Mouse (Mus musculus): Measurements from ENCODE around the gene Kifc5b.

The Kifc5b gene

DNA sequence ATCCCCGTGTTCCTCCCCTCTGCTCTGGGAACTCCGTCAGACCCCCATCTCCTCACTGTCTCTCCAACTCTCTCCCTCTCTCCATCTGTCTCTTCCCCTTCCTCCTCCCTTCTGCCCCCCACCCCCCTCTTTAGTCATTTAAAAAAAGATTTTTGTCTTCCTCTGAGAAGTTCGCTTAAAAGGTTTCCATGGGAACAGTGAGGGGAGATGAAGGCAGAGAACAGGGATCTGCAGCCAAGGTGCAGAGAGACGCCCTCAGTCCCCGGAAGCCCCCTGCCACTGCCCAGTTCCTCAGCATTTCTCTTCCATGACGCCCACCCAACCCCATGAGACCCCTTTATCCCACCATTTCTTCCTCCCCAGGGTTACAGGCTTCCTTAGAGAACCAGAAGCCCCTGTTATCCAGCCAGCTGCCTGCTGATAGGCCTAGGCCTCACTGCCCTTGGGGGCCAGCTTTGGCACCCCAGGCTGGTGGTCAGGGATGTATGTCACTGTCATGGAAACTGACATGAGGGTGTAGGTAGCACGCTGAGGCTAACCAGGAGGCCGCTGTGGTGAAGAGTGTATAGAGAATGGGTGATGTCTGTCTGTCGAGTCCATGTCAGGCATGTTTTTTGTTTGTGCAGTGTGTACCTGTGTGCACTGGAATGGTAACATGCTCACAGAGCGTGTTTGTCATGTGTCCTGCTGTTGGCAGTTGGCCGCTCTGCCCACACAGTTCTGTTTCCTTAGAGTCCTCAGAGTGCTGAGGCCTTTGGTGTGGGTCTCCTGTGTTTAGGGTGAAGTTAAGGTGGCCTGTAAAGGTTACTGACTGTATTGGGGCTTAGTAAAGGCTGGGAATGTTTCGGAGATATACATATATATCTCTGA lies 30.6 kb downstream of the Kifc5b start:
- DNase-seq (ENCODE audit: low read depth), result no peak

DNA sequence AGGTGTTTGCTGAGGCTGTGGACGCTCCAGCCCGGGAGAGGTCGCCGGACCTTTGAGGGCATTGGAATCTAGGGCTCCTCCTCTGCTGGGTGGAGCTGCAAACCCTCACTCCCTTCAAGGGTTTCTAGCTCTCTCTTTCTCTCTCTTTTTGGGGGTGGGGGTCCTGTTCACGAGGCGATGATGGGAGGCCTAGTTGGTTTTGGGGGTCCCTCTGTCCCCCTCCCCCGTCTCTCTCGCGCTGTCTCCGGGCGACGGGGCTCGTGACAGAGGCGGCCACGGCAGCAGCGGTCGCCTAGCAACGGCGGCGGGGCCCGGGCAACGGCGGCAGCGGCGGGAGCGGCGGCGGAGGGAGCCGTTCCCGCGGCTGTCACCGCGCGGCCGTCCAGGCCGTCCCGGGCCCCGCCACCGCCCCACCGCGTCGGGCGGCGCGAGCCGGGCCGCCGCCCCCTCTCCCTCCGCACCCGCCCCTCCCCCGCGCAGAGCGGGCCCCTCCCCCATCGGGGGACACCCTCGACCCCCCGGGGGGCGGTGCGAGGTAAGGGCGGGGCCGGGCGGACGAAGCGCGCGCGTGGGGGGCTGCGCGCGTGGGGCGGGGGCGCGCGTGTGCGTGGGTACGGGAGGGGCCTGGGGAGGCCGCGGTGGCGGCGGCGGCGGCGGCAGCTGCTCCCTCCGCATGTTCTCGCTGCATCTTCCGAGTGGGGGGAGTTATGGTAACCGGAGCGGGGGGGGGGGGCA lies 31.6 kb downstream of the Kifc5b start:
- peak; percentile 53 for DNase-seq (ENCODE audit: low read depth)

DNA sequence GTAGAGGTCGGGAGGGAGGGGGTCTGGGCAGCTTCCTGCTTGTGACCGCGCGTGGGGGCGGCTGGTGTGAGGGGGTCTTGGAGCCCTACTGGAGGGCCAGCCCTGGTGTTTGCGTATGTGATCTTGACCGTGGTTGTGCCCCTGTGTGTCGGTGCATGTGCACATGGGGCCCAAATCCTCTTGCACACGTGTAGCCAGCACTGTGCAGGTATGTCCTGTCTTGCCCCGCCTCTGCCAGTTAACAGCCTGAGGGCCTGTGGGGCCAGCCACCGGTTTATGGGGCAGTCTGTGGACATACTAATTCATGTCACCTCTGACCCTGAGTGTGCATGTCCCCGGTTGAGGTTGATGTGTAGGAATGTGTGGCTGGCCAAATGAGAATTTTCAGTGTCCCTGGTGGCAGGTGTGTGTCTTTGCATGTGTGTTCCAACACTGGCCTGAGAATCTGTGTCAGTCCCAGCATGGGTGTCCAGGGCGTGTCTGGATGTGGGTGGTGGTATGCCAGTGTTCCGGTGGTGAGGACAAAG lies 32.2 kb downstream of the Kifc5b start:
- peak; percentile 57 for DNase-seq (ENCODE audit: low read depth)

DNA sequence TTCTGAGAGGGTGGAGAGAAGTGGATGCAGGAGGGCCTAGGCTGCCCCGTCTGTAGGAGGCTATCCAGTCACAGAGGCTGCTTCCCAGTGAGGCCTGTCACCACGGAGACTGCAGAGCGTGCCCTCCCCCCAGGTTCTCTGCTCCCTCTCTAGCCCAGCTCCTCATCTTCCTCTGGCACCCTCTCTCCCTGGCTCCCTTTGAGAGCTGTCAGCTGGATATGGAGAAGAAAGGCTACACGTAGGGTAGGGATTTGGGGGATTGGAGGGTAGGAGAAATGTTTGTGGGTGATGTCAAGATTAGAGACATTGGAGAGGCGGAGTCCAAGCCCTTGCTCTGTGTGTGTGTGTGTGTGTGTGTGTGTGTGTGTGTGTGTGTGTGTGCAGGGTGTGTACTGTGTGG lies 33.0 kb downstream of the Kifc5b start:
- no peak for DNase-seq (ENCODE audit: low read depth)

DNA sequence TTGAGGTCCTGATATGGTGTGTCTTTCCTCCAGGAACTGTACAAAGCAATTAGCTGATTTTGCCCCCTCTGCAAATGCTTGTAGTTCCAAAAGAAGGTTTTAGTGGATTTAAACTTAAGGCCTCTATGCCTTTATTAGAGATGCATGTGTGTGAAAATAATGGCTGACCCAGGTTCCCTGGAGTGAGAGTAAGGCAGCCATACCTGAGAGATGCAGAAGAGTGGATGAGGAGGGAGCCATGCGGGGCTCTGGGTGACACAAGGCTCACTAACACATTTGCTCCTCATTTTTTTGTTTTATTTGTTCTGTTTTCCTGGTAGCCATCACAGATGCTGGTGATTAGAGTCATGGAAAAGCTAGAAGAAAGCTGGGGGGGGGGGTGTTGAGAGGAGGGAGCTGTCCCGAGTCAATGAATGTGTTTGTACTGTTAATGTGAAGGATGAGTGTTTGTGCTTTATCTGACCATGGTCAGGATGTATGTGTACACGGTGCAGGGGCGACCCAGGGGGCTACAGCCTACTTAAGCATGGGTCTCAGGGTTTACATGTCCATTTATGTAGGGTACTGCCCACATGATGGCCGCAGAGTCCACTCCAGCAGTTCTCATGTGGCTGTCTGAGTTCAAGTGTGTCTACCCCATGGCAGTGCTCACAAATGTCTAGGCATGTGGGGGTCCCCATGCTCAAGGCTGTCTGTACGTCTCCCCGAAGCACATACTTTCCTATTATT lies 33.8 kb downstream of the Kifc5b start:
- no peak for DNase-seq (ENCODE audit: low read depth)

DNA sequence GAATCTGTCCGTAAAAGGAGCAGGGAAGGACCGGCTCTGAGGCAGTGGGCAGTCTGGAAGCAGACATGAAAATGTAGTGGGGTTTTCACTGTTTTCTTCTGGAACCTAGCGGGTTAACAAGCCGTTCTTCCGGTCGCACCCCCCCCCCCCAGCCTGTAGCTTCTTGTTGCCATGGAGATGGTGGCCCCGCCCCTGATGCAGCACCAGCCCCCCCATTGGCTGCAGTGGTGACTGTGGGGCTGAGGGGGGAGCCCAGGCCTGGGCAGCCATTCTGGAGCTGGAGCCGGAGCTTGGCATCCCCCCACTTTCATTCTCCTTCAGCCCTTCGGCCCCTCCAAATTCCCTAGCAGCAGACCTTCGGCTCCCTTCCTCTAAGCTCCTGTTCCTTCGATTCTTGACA lies 34.5 kb downstream of the Kifc5b start:
- DNase-seq (ENCODE audit: low read depth), result peak; percentile 80

DNA sequence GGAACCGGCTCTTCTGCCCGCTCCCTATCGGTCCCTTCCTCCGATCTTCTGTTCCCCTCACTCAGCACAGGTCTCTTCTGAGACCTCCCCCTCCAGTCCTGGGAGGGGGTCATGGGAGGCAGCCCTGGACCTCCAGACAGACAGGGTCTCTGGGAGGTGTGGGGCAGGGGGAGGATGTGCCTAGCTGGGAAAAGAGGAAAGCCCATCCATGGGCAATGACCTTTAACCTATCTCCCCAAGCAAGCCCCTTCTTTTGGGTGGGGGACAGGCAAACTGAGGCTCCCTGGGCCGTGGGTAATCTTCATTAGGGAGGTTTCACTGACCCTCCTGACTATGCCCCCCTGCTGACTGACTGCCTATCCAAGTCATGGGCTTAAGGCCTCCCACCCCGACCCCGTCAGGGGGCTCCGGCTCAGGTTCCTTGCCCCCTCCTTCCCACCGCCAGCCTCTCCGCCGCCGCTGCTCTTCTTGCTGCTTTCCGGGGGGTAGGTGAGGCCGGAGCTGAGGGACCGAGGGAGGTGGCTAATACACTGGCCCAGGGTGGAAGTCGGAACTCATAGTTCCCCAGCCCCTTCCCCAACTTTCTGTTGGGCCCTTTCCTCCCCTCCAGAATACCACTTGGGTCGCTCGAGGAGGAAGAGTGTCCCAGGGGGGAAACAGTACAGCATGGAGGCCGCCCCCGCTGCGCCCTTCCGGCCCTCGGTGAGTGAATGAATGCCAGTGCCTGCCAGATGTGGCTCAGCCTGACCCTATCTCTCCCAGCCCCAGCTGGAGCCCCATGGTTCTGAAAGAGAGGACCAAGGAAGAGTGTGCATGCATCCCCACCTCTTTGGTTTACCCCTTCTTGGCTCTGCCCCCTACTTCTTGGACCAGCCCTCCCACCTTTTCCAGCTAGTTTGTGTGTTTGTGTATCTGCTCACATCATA lies 35.3 kb downstream of the Kifc5b start:
- DNase-seq (ENCODE audit: low read depth), result no peak

DNA sequence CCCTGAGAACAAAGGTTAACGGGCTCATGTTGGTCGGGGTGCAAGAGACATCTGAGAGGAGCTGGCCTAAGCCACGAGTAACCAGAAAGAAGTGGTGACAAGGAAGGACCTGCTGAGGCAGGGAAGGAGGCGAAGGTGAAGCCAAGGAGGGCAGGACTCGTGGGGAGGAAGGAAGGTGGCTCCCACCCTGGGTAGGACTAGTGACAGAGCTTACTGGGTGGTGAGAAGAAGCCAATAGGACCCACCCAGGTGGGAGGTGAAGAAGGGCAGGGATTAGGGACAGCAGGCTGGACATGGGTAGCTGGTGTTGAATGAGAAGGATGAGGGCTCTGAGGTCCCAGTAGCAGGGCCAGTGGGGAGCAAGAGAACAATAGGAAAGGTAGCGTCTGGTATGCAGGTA lies 36.3 kb downstream of the Kifc5b start:
- DNase-seq (ENCODE audit: low read depth), result no peak

DNA sequence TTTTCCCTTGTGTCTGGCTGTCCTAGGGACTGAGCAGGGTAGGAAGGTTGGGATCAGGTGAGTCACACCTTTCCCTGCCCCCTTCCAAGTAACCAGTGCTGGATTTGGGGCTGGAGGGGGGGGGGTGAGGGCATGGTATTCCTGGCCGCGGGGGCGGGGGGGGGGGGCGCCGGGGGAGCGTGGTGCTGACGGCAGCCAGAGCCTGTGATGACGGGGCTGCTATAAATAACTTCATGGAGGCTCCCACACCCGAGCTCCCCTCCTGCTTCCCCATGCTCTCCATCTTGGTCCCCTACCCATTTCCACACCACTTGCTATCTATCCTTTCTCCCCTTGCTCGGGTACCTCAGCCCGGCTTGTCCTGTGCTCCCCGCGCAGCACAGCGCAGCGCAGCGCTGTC lies 36.8 kb downstream of the Kifc5b start:
- DNase-seq (ENCODE audit: low read depth), result no peak

DNA sequence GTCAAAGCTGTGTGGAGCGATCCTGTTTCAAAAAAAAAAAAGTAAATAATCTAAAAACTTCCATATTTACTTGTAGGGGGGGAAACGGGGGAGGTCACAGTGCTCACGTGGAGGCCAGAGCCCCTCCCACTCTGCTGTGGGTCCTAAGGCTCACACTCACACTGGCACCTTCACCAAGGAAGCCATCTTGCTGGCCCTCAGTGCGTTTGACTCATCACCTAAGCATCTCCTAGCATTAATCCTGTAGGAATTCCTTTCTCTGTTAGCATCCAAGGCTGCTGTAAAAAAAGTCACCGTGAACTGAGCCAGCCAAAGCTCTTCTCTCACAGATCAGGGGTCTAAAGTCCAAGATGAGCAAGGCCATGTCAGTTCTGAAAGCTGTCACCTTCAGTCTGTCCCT lies 39.4 kb downstream of the Kifc5b start:
- DNase-seq (ENCODE audit: low read depth), result no peak

DNA sequence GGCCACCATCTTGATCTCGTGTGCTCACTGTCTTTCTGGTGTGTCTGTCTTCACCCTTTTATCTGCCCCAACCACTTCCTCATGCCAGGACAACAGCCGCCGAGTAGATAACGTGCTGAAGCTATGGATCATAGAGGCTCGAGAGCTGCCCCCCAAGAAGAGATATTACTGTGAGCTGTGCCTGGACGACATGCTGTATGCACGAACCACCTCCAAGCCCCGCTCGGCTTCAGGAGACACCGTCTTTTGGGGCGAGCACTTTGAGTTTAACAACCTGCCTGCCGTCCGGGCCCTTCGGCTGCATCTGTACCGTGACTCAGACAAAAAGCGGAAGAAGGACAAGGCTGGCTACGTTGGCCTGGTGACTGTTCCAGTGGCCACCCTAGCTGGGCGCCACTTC lies 40.0 kb downstream of the Kifc5b start:
- no peak for DNase-seq (ENCODE audit: low read depth)

DNA sequence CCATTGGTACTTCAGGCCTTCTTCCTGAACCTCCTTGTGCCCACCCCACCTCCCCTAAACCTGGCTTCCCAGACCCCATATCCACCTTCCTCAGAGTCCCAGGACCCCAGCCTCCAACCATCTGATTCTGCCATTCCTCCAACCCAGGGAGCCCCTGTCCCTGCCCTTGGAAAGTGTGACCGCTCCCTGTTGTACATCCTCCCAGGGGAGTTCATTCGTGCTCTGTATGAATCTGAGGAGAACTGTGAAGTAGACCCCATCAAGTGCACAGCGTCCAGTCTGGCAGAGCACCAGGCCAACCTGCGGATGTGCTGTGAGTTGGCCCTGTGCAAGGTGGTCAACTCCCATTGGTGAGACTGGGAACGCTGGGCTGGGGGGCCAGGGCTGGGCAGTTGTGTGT lies 41.0 kb downstream of the Kifc5b start:
- no peak for DNase-seq (ENCODE audit: low read depth)

DNA sequence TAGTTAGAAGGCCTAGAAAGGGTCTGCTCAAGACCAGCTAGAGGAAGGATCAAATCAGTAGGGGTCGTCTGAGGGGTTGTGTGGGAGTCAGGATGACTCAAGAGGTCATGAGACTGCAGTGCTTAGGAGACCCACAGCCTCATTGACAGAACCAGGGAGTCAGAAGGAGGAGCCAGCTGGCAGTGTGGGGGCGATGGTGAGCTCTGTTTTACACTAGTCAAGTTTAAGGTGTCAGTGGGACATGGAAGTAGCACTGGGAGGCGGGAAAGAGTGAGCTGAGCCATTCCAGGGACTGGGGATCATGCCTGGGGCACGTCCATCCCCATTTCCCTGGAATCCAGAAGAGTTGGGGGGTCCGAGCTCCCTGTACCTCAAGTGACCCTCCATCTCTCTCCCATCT lies 42.0 kb downstream of the Kifc5b start:
- DNase-seq (ENCODE audit: low read depth), result no peak

DNA sequence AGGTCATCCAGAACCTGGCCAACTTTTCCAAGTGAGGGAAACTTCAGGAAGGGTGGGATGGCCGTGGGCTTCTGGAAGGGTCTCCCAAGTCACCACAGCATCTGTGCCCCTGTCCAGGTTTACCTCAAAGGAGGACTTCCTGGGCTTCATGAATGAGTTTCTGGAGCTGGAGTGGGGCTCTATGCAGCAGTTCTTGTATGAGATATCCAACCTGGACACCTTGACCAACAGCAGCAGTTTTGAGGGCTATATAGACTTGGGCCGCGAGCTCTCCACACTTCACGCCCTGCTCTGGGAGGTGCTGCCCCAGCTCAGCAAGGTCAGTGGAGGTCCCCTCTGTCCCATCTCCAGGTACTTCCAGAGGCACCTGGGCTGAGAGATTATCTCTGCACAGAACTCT lies 42.9 kb downstream of the Kifc5b start:
- DNase-seq (ENCODE audit: low read depth), result no peak

DNA sequence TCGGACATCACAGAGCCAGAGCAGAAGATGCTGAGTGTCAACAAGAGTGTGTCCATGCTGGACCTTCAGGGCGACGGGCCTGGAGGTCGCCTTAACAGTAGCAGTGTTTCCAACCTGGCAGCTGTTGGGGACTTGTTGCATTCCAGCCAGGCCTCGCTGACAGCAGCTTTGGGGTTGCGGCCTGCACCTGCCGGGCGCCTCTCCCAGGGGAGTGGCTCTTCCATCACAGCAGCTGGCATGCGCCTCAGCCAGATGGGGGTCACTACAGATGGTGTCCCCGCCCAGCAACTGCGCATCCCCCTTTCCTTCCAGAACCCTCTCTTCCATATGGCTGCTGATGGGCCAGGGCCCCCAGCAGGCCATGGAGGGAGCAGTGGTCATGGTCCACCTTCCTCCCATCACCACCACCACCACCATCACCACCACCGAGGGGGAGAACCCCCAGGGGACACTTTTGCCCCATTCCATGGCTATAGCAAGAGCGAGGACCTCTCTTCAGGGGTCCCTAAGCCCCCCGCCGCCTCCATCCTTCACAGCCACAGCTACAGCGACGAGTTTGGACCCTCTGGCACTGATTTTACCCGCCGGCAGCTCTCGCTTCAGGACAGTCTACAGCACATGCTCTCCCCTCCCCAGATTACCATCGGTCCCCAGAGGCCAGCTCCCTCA lies 44.8 kb downstream of the Kifc5b start:
- DNase-seq (ENCODE audit: low read depth), result no peak

DNA sequence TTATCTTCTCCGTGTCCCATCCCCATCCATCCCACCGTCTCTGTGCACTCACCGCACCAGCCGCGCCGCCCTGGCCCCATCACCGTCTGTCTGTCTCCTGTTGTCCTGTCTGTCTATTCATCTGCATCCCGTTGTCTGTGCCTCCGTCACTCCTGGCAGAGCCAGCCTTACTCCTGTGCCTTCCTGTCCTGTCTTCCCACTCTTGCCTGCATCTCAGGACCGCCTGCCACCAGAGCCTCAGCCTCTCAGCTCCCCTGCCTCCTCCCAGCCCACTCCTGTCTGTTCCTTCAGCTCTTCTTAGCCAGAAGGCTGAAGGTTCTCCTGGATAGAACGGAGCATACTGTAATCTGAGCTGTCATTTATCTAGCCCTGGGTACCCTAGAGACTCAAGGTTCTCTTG lies 50.1 kb downstream of the Kifc5b start:
- DNase-seq (ENCODE audit: low read depth), result no peak

DNA sequence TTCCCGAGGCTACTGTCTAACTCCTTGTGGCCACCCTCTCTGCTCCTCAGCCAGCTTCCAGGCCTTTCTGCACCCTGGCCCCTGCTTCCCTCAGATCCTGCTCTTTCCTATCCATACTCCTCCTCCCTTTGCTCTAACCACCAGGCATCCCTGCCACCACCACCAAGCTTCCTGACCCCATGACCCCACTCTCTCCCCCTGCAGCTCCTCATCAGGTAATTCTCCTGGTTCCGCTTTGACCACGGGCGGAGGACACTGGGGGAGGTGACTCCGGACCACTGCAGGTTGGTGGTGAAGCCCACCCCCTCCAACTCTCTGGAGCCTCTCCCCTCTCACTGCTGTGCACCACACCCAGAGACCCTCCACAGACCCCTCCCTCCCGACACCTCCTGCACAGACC lies 50.6 kb downstream of the Kifc5b start:
- DNase-seq (ENCODE audit: low read depth), result no peak

DNA sequence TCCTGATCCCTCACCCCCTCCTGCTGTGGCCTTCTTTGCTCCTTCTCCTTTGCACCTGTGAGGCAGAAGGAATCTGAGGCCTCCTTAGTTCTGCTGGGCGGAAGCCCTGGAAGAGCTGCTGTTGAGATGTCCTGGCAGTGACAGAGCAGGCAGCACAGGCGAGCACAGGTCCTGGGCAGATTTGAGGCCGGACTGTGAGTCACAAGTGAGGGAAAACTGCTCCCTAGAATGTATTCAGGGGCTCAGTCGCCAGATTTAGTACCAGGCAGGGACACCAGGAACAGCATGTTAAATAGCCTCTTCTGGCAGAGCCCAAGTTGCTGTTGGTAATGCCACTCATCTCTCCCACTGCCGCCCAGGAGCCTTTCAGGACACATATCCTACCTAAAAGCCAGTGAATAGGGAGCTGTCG lies 51.3 kb downstream of the Kifc5b start:
- DNase-seq (ENCODE audit: low read depth), result no peak

DNA sequence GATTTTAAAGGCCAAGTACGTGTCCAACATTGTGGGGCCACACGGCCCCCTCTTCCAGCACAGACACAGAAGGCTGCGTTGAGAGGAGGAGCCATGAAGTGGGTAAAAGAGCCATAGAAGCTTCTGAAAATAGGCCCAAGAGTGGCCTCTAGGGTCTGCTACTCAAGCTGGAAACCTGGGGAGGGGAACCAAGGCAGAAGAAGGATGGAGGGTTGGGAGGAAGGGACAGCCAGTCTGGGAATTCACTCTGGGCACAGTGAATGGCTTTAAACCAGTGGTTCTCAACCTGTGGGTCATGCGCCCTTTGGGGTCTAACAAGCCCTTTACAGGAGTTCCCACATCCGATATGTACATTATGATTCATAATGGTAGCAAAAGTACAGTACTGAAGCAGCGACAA lies 52.4 kb downstream of the Kifc5b start:
- no peak for DNase-seq (ENCODE audit: low read depth)

DNA sequence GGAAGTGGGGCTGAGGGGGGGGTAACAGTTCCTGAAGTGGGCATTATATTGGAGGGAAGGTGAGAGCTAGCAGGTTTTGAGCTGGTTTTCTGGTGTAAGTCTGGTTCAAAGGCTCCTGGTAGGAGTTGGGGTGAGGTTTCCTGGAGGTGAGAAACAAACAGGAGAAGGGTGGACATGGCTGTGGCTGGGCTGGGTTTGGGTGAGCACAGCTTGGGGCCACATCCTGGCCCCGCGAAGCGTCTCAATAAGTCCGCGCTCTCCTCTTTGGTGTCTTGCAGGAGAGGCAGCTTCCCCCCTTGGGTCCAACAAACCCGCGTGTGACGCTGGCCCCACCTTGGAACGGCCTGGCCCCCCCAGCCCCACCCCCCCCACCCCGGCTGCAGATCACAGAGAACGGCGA lies 53.3 kb downstream of the Kifc5b start:
- no peak for DNase-seq (ENCODE audit: low read depth)

Measured in induced T-regulatory cell, adult 2 months (primary cell).